Mouse (Mus musculus) liver, embryonic 12.5 days (tissue): ENCODE data around the gene Ccdc146. TPM values are rescaled to one million over a fixed set of nuclear protein-coding genes. Genes with fewer than 3 reads are reported as not detected.

Source experiments
- ATAC-seq: fragments of 200-750 bp; cut with Nextera tagmentation; 2 replicates; pipeline ENCODE4 v1.8.0; 2017; ENCODE audit warnings: moderate number of reproducible peaks, mild to moderate bottlenecking, moderate library complexity
- H3K27ac ChIP-seq: fragments of 300-500 bp; sonication (generic); 2 replicates; pipeline ENCODE4 v1.5.1; 2016; ENCODE audit warnings: mild to moderate bottlenecking
- H3K27me3 ChIP-seq: fragments of 300-500 bp; sonication (generic); replicated peaks from 2 replicates; pipeline ENCODE4 v1.6.1; 2016; ENCODE audit warnings: mild to moderate bottlenecking, moderate library complexity
- H3K36me3 ChIP-seq: fragments of 300-500 bp; sonication (generic); 2 replicates; pipeline ENCODE4 v1.6.1; 2016; ENCODE audit warnings: mild to moderate bottlenecking, moderate library complexity
- H3K4me1 ChIP-seq: fragments of 300-500 bp; sonication (generic); 2 replicates; pipeline ENCODE4 v1.6.1; 2016
- H3K4me2 ChIP-seq: fragments of 300-500 bp; sonication (generic); 2 replicates; pipeline ENCODE4 v1.6.1; 2016; ENCODE audit warnings: mild to moderate bottlenecking, moderate library complexity
- H3K4me3 ChIP-seq: fragments of 300-500 bp; sonication (generic); 2 replicates; pipeline ENCODE4 v1.5.1; 2016; ENCODE audit warnings: mild to moderate bottlenecking, moderate library complexity
- H3K9ac ChIP-seq: fragments of 300-500 bp; sonication (generic); 2 replicates; pipeline ENCODE4 v1.6.1; 2016; ENCODE audit warnings: mild to moderate bottlenecking, moderate library complexity
- H3K9me3 ChIP-seq: fragments of 300-500 bp; sonication (generic); replicated peaks from 2 replicates; pipeline ENCODE4 v1.6.1; 2016; ENCODE audit warnings: mild to moderate bottlenecking, moderate library complexity
- WGBS: fragments of 180-500 bp; shearing (Covaris S2); methylation state at CpG from one replicate; pipeline ENCODE4 v1.1.7; 2016; ENCODE audit not compliant: insufficient replicate concordance; 5-methylcytosine and 5-hydroxymethylcytosine counted together
- polyA plus RNA-seq: library from polyadenylated mRNA; unstranded; fragments of >200 nt; fragmentation: Nextera tagmentation; extraction: Ambion mirVana; gene quantifications from 2 replicates; pipeline ENCODE4 v1.2.1, GENCODE M21; 2016

Gene Ccdc146
- polyA plus RNA-seq, 1 experiment from 2014 or later, result not detected

DNA sequence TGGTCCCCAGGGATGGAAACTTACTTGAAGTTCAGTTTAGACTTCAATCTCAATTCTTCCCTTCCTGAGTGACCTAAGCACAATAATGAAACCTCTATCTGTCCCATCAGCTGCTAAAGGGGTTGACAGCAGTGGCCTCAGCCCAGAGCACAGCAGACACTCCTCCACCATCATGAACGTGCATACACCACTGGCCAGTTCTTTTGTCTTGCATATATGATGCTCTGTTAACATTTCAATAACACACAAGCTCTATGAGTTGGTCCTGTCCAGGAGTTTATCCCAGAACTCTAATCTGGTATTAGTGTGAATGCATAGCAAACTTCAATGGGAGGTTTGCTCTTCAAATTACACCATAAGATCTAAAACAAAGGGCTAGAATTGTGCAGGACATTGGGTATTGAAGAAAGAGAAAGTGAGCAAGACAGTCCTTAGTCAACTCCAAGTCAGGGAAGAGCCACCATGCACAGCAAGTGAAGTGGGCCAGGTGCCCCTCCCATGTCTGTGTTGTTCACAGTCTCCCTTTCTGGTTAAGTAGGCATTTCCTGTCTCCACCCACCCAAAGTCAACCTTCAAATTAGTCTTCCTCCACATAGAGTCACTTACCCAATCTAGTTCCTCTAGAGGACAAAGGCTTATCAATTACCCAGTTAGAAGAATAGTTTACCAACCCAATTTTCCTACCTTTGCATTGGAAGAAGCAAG lies 10.2 kb downstream of the Ccdc146 start:
- Histone ChIP-seq H3K27me3 (no peaks in the 10 kb centered on the region), H3K9me3 (no peaks in the 10 kb centered on the region), H3K4me3 (no peak overlapping the region), H3K4me1 (peaks cover 6% of the 10 kb centered on the region; the same call in 1 of the 2 replicates), H3K36me3 (no peaks in the 10 kb centered on the region), H3K9ac (no peak overlapping the region), H3K27ac (no peak overlapping the region), H3K4me2 (no peak overlapping the region)
- ATAC-seq, result no peak
- WGBS, result 32% methylated on average over 1 of the region's 1 CpGs

DNA sequence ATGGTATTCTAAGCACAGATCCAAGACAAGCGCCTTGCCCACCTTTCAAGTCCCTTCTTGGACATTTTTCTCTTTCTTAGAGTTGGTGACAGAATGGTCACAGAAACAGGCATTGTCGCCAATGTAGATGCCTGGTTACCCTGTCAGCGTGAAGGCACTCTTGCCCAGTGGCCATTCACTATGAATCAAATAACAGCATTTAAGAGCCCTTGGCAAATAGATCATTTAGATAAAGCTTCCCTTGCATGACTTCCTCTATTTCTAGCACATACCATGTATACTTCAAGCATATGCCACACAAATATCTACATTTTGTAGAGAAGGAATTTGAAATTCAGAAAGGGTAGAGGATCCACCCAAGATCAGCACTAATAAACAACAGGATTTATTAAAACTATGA lies 11.2 kb downstream of the Ccdc146 start:
- no peak for ATAC-seq
- Histone ChIP-seq H3K9ac (no peak overlapping the region), H3K36me3 (no peaks in the 10 kb centered on the region), H3K4me3 (no peak overlapping the region), H3K27ac (no peak overlapping the region), H3K4me1 (peaks cover 6% of the 10 kb centered on the region; the same call in 1 of the 2 replicates), H3K4me2 (no peak overlapping the region), H3K27me3 (no peaks in the 10 kb centered on the region), H3K9me3 (no peaks in the 10 kb centered on the region)
- WGBS, result 68% methylated on average over 3 of the region's 3 CpGs

GRCm38 (mm10) chr5:21412056-21412455 lies 12.4 kb downstream of the Ccdc146 start:
- WGBS, result 51% methylated on average over 5 of the region's 5 CpGs
- Histone ChIP-seq H3K4me2 (no peak overlapping the region), H3K4me3 (no peak overlapping the region), H3K9ac (no peak overlapping the region), H3K36me3 (no peaks in the 10 kb centered on the region), H3K4me1 (peaks cover 6% of the 10 kb centered on the region; the same call in 1 of the 2 replicates), H3K9me3 (no peaks in the 10 kb centered on the region), H3K27ac (peak overlapping the region; percentile 1; the same call in 1 of the 2 replicates), H3K27me3 (no peaks in the 10 kb centered on the region)
- no peak for ATAC-seq

DNA sequence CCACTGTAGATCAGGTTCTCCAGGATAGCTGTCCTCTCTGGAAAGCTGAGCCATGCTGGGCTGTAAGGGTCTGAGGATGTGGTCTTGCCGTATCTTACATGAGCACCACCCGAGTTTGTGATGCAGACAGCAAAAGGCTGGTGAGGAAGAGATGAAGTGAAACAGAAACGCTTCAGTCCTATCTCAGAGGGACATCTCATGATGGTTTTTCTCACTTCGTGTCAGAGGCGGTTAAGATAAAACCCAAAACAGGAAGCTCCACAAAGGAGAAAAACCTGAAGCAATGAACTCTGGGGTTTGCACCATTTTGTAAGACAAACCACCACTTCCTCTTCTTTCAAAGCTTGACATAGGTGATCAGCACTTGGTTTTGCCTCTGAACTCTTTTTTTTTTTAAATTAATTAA lies 13.2 kb downstream of the Ccdc146 start:
- H3K27ac ChIP-seq, result peak overlapping the region; percentile 65
- ATAC-seq, result no peak
- no peaks in the 10 kb centered on the region for H3K36me3 ChIP-seq
- H3K9me3 ChIP-seq, result no peaks in the 10 kb centered on the region
- no peak overlapping the region for H3K9ac ChIP-seq
- 15% methylated on average over 5 of the region's 5 CpGs for WGBS
- peaks cover 6% of the 10 kb centered on the region; the same call in 1 of the 2 replicates for H3K4me1 ChIP-seq
- no peaks in the 10 kb centered on the region for H3K27me3 ChIP-seq
- peak overlapping the region; percentile 29 for H3K4me2 ChIP-seq
- no peak overlapping the region for H3K4me3 ChIP-seq

DNA sequence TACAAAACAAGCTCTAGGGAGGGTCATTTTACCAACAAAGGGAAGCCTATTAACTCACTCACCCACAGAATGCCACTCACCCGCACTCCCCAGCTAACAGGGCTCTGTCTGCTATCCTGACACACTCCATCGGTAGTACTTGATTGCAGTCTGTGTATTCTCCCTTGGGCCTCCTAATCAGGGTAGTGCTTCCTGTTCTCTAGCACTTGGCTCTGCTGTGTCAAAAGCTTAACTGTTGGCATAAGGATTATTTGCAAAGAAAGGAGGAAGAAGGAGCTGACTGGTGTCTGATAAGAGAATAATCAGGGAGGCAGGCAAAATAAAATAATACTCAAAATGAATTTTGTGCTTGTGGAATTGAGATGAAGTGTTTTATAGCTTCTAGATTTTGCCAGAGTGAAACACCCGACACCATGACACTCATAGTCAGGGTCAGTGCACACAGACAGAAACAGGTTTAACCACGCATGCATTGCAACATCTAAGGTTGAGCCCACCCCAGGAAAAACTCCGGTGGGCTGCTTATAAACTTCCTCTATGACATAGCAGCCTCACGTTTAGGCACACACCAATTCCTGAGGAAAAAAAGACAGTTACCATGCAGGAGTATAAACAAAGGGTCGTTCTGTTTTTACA lies 29.2 kb downstream of the Ccdc146 start:
- H3K9ac ChIP-seq, result no peak overlapping the region
- H3K9me3 ChIP-seq, result no peaks in the 10 kb centered on the region
- H3K4me1 ChIP-seq, result peaks cover 13% of the 10 kb centered on the region
- H3K27me3 ChIP-seq, result no peaks in the 10 kb centered on the region
- no peaks in the 10 kb centered on the region for H3K36me3 ChIP-seq
- no peak overlapping the region for H3K4me3 ChIP-seq
- ATAC-seq, result no peak
- no peak overlapping the region for H3K4me2 ChIP-seq
- H3K27ac ChIP-seq, result no peak overlapping the region
- 12% methylated on average over 7 of the region's 7 CpGs for WGBS

GRCm38 (mm10) chr5:21394562-21394961 lies 29.9 kb downstream of the Ccdc146 start:
- Histone ChIP-seq H3K4me3 (no peak overlapping the region), H3K9me3 (no peaks in the 10 kb centered on the region), H3K27ac (no peak overlapping the region), H3K4me1 (peaks cover 13% of the 10 kb centered on the region), H3K4me2 (no peak overlapping the region), H3K36me3 (no peaks in the 10 kb centered on the region), H3K9ac (no peak overlapping the region), H3K27me3 (no peaks in the 10 kb centered on the region)
- no peak for ATAC-seq
- 56% methylated on average over 2 of the region's 2 CpGs for WGBS

DNA sequence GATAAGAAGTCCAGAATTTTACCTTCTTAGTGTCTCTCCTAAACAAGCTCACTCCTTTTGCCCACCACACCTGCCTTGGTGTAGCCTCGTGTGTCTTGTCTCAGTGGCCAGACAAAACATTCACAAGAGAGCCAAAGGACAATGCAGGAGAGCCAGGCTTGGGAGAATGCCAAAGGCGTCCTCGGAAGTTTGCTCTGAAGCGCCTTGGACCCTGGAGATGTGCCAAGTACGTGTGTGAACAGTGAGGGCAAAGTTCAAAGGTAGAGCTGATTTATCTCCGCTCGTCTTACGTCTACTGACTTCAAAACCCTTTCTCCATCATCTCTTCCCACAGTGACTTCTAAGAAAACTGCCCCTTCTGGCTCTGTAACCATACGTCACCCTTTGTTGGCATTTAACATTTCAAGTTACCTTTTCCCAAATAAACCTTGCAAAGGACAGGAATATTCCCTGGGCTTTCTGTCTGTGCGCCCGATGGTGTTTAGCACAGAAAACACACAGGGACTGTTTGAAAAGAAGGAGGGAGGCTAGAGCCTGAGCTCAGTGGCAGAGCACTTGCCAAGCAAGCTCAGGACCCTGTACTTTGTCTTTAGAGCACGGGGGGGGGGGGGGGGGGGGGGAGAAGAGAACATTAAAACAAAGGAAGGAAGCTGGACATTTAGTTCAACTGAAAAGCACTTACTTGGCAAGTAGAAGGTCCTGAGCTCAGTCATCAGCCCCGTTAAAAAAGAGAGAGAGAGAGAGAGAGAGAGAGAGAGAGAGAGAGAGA lies 32.7 kb downstream of the Ccdc146 start:
- no peaks in the 10 kb centered on the region for H3K36me3 ChIP-seq
- H3K4me2 ChIP-seq, result no peak overlapping the region
- H3K9me3 ChIP-seq, result no peaks in the 10 kb centered on the region
- H3K4me3 ChIP-seq, result no peak overlapping the region
- peaks cover 13% of the 10 kb centered on the region for H3K4me1 ChIP-seq
- no peak for ATAC-seq
- H3K9ac ChIP-seq, result no peak overlapping the region
- 56% methylated on average over 13 of the region's 13 CpGs for whole genome bisulfite sequencing
- H3K27me3 ChIP-seq, result no peaks in the 10 kb centered on the region
- no peak overlapping the region for H3K27ac ChIP-seq

DNA sequence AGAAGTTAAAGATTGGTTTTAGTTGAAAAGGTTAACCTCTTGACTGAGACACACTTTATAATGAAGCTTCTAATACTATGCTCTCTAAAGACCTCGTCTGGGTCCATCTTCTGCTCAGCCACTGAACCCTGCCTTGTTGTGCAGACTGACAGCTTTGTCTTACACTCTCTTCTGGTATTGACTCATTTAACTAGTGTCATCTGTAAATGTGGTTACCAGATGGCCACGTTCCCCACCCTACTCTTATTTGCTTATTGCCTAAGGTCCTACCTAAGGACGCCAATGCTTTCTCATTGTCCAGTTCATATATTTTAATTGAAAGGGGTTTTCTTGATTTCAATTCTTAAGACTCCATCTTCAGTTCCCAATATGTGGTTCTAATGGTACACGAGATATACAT lies 35.6 kb downstream of the Ccdc146 start:
- H3K4me2 ChIP-seq, result no peak overlapping the region
- no peaks in the 10 kb centered on the region for H3K27me3 ChIP-seq
- no peak overlapping the region for H3K27ac ChIP-seq
- no peaks in the 10 kb centered on the region for H3K9me3 ChIP-seq
- no peak overlapping the region for H3K4me3 ChIP-seq
- H3K4me1 ChIP-seq, result peaks cover 16% of the 10 kb centered on the region
- 53% methylated on average over 4 of the region's 4 CpGs for WGBS
- no peaks in the 10 kb centered on the region for H3K36me3 ChIP-seq
- H3K9ac ChIP-seq, result no peak overlapping the region
- ATAC-seq, result no peak

- Histone ChIP-seq H3K36me3 (no peaks in the 10 kb centered on the region), H3K9ac (no peak overlapping the region), H3K9me3 (no peaks in the 10 kb centered on the region), H3K4me2 (no peak overlapping the region), H3K4me1 (peaks cover 23% of the 10 kb centered on the region), H3K27ac (no peak overlapping the region), H3K4me3 (no peak overlapping the region), H3K27me3 (no peaks in the 10 kb centered on the region)
- ATAC-seq, result no peak
Observed at GRCm38 (mm10) chr5:21387340-21387739, 37.1 kb downstream of the Ccdc146 start.

GRCm38 (mm10) chr5:21386432-21386831 lies 38.0 kb downstream of the Ccdc146 start:
- ATAC-seq, result no peak
- Histone ChIP-seq H3K27me3 (no peaks in the 10 kb centered on the region), H3K36me3 (no peaks in the 10 kb centered on the region), H3K27ac (no peak overlapping the region), H3K4me3 (no peak overlapping the region), H3K4me2 (no peak overlapping the region), H3K9ac (no peak overlapping the region), H3K9me3 (no peaks in the 10 kb centered on the region), H3K4me1 (peaks cover 23% of the 10 kb centered on the region)
- WGBS, result 52% methylated on average over 4 of the region's 4 CpGs

- Histone ChIP-seq H3K9me3 (no peaks in the 10 kb centered on the region), H3K4me1 (peaks cover 23% of the 10 kb centered on the region)
- 52% methylated on average over 9 of the region's 9 CpGs for WGBS
Observed at GRCm38 (mm10) chr5:21384976-21385375, 39.5 kb downstream of the Ccdc146 start.

DNA sequence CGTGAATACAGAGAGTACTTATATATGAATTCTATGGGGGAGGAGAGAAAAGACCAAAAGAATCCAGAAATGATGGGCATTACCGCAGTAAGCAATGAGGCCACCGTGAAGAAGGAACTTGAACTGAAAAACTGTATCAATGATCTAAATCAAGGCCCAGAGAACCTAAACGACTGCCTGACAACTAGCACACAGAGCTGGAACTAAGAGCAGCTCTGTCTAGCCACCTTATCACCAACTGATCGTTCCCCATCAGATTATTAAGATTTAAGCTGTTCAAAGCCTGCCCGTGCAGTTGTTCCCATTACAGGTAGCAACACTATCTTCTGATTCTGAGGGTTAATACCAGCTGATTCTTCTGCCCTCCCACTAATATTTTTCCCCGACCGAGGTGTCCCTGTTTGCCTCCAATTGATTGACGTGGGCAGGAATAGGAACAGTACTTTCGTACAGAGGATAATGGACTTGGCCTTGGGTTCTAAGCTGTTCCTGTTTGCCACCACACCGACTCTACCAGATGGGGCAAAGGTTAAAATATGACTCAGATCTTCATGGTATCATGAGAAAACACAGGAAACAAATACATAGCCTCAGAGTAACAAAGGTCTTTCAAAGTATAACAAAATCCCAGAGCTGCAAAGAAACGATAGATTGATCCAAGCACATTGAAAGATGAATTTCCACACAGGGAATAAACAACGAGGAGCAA lies 40.1 kb downstream of the Ccdc146 start:
- H3K4me2 ChIP-seq, result no peak overlapping the region
- 51% methylated on average over 13 of the region's 13 CpGs for WGBS
- peaks cover 23% of the 10 kb centered on the region for H3K4me1 ChIP-seq
- no peak overlapping the region for H3K27ac ChIP-seq
- no peaks in the 10 kb centered on the region for H3K36me3 ChIP-seq
- H3K9me3 ChIP-seq, result no peaks in the 10 kb centered on the region
- ATAC-seq, result no peak
- H3K27me3 ChIP-seq, result no peaks in the 10 kb centered on the region
- H3K4me3 ChIP-seq, result no peak overlapping the region
- H3K9ac ChIP-seq, result no peak overlapping the region

More at GRCm38 (mm10) chr5:21384976-21385375, 39.5 kb downstream of the Ccdc146 start:
- Histone ChIP-seq H3K36me3 (no peaks in the 10 kb centered on the region), H3K4me3 (no peak overlapping the region), H3K27me3 (no peaks in the 10 kb centered on the region), H3K9ac (no peak overlapping the region), H3K27ac (no peak overlapping the region), H3K4me2 (no peak overlapping the region)
- ATAC-seq, result no peak
